Mouse (Mus musculus) liver, adult 2 months (tissue): ENCODE results near the gene Snrpd2. TPM values are rescaled to one million over a fixed set of nuclear protein-coding genes. Genes with fewer than 3 reads are reported as not detected.
A peak's percentile ranks its signal among the peaks of the same experiment; 100 is the strongest.

Experiments used
- DNase-seq: peaks from one replicate; pipeline ENCODE4 v3.0.0-alpha.2; 2011; ENCODE audit warnings: low read depth, low spot score; ENCODE audit errors: extremely low read depth
- H3K27ac ChIP-seq: fragments of 200-500 bp; replicated peaks from 2 replicates; pipeline ENCODE4 v1.5.1; 2012; ENCODE audit warnings: low read depth, mild to moderate bottlenecking, control low read depth, inconsistent platforms, low read length; ENCODE audit not compliant: insufficient read depth
- H3K27me3 ChIP-seq: fragments of 200-500 bp; 2 replicates; pipeline ENCODE4 v1.6.1; 2012; ENCODE audit warnings: mild to moderate bottlenecking, moderate library complexity, low read length, inconsistent platforms; ENCODE audit not compliant: control insufficient read depth, insufficient read depth
- H3K36me3 ChIP-seq: fragments of 200-500 bp; 2 replicates; pipeline ENCODE4 v1.6.1; 2012; ENCODE audit warnings: low read length, inconsistent platforms; ENCODE audit not compliant: control insufficient read depth, insufficient read depth
- H3K4me1 ChIP-seq: fragments of 200-500 bp; 2 replicates; pipeline ENCODE4 v1.6.1; 2011; ENCODE audit warnings: low read length; ENCODE audit not compliant: control insufficient read depth, insufficient read depth
- H3K4me3 ChIP-seq: fragments of 200-500 bp; 2 replicates; pipeline ENCODE4 v1.5.1; 2011; ENCODE audit warnings: low read depth, mild to moderate bottlenecking, control low read depth, low read length, moderate library complexity; ENCODE audit not compliant: insufficient read depth
- H3K79me2 ChIP-seq: fragments of 200-500 bp; 2 replicates; pipeline ENCODE4 v1.6.1; 2012; ENCODE audit warnings: inconsistent platforms, mild to moderate bottlenecking, low read length, moderate library complexity; ENCODE audit not compliant: control insufficient read depth, insufficient read depth
- H3K9ac ChIP-seq: fragments of 200-500 bp; 2 replicates; pipeline ENCODE4 v1.6.1; 2012; ENCODE audit warnings: low read depth, mild to moderate bottlenecking, control low read depth, inconsistent platforms, low read length
- CTCF ChIP-seq: fragments of 200-500 bp; IDR thresholded peaks from 2 replicates; pipeline ENCODE4 v1.5.1; 2011; ENCODE audit warnings: low read depth, low read length, control low read depth
- POLR2A ChIP-seq: fragments of 200-500 bp; IDR thresholded peaks from 2 replicates; pipeline ENCODE4 v1.6.1; 2011; ENCODE audit warnings: low read length, control low read depth; ENCODE audit not compliant: insufficient read depth; ENCODE audit errors: extremely low read depth
- WGBS: fragments of 180-500 bp; shearing (Covaris S2); methylation state at CpG from one replicate; pipeline ENCODE4 v1.1.7; 2018; 5-methylcytosine and 5-hydroxymethylcytosine counted together
- polyA plus RNA-seq: library from polyadenylated mRNA; depleted of rRNA; stranded (reverse); fragments of >200 nt; gene quantifications from 2 replicates; pipeline ENCODE4 v1.2.3, GENCODE M21; 2012
- total RNA-seq: library from RNA; depleted of rRNA; stranded (reverse); fragments of >200 nt; gene quantifications from 2 replicates; pipeline ENCODE4 v1.2.3, GENCODE M21; 2014

Gene Snrpd2
- total and polyA plus RNA-seq, 2 experiments = 16.4 to 28.4 TPM

- H3K4me3 ChIP-seq = no peak within 1 kb of the TSS; the same call in 1 of the 2 replicates
- H3K4me1 ChIP-seq = peaks cover 11% of the 10 kb centered on the region
- no peaks in the 10 kb centered on the region for H3K36me3 ChIP-seq
- TF ChIP-seq CTCF (peak; percentile 29), POLR2A (no peak)
- H3K27me3 ChIP-seq = no peaks in the 10 kb centered on the region
- peaks cover 11% of the 10 kb centered on the region; the same call in 1 of the 2 replicates for H3K79me2 ChIP-seq
- peak; percentile 65 for DNase-seq
- no peak within 1 kb of the TSS for H3K9ac ChIP-seq
- H3K27ac ChIP-seq = no peak within 1 kb of the TSS
- WGBS = 26% methylated on average over 64 of the region's 64 CpGs
These were observed 31.3 kb upstream of the Snrpd2 start, which contains the start of gene Gm4969 for GRCm38 (mm10) chr7:19118028-19118771. Gene Gm4969 (minus strand): TSS chr7:19118368.

GRCm38 (mm10) chr7:19119083-19119482 lies 30.4 kb upstream of the Snrpd2 start:
- no peak overlapping the region for H3K27ac ChIP-seq
- H3K9ac ChIP-seq = no peak overlapping the region
- H3K79me2 ChIP-seq = peaks cover 11% of the 10 kb centered on the region; the same call in 1 of the 2 replicates
- no peaks in the 10 kb centered on the region for H3K36me3 ChIP-seq
- H3K27me3 ChIP-seq = no peaks in the 10 kb centered on the region
- peaks cover 11% of the 10 kb centered on the region for H3K4me1 ChIP-seq
- no peak for DNase-seq
- TF ChIP-seq CTCF = no peak
- TF ChIP-seq POLR2A = no peak
- 92% methylated on average over 8 of the region's 8 CpGs for WGBS
- no peak overlapping the region for H3K4me3 ChIP-seq

- H3K27me3 ChIP-seq = no peaks in the 10 kb centered on the region
- DNase-seq = peak; percentile 95
- H3K4me3 ChIP-seq = peak within 1 kb of the TSS; percentile 73
- TF ChIP-seq CTCF (no peak), POLR2A (peak; percentile 77)
- 1% methylated on average over 34 of the region's 34 CpGs for WGBS
- peak within 1 kb of the TSS; percentile 41 for H3K27ac ChIP-seq
- peaks cover 11% of the 10 kb centered on the region; the same call in 1 of the 2 replicates for H3K79me2 ChIP-seq
- H3K4me1 ChIP-seq = peaks cover 12% of the 10 kb centered on the region
- H3K9ac ChIP-seq = peak within 1 kb of the TSS; percentile 70
- no peaks in the 10 kb centered on the region for H3K36me3 ChIP-seq
These were observed 29.7 kb upstream of the Snrpd2 start, which contains the start of gene Fbxo46 for GRCm38 (mm10) chr7:19119631-19120429. Gene Fbxo46 (plus strand): TSS chr7:19119859.

- Histone ChIP-seq H3K4me3 (no peak overlapping the region), H3K27me3 (no peaks in the 10 kb centered on the region), H3K79me2 (peaks cover 21% of the 10 kb centered on the region; the same call in 1 of the 2 replicates), H3K27ac (no peak overlapping the region), H3K9ac (no peak overlapping the region), H3K4me1 (peaks cover 13% of the 10 kb centered on the region), H3K36me3 (no peaks in the 10 kb centered on the region)
- TF ChIP-seq CTCF (no peak), POLR2A (no peak)
- WGBS = 70% methylated on average over 4 of the region's 4 CpGs
- peak; percentile 24 for DNase-seq
These were observed 27.8 kb upstream of the Snrpd2 start for GRCm38 (mm10) chr7:19121686-19122085.

GRCm38 (mm10) chr7:19124713-19125112 lies 24.8 kb upstream of the Snrpd2 start:
- Histone ChIP-seq H3K9ac (no peak overlapping the region), H3K79me2 (peaks cover 20% of the 10 kb centered on the region; the same call in 1 of the 2 replicates), H3K4me1 (peaks cover 13% of the 10 kb centered on the region), H3K36me3 (no peaks in the 10 kb centered on the region), H3K27ac (0 out of 2 replicates have a peak overlapping the region, but pooled peaks have one; percentile 37), H3K4me3 (no peak overlapping the region), H3K27me3 (no peaks in the 10 kb centered on the region)
- TF ChIP-seq CTCF (no peak), POLR2A (no peak)
- peak; percentile 88 for DNase-seq
- 21% methylated on average over 6 of the region's 6 CpGs for WGBS
